Mouse (Mus musculus): Measurements from ENCODE around the gene Rsl24d1. TPM values are rescaled to one million over a fixed set of nuclear protein-coding genes. Genes with fewer than 3 reads are reported as not detected.

Rsl24d1 gene
- total and polyA plus RNA-seq, 3 experiments: 195 to 234 TPM; not detected in 1

DNA sequence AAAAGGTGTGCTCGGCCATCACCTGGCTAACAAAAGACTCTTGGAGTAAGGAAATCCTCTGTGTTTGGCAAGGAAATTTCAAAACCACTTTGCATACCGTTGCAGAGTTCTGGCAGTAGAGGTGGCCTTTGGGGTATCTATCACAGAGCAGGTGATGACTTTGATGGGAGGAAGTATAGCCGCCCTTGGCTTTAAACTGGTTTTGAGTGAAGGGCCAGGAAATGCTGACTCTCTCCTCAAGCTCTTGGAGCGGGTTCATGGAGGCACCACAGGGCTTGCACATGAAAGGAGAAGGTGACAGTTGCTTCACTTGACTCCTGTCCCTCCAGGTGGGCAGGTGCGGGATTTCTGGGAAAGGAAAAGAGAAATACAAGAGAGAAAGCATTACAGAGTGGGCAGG, 25.6 kb upstream of the Rsl24d1 start:
- no peak overlapping the region for H3K27ac ChIP-seq (ENCODE audit: control insufficient read depth, low read depth, low read length)

DNA sequence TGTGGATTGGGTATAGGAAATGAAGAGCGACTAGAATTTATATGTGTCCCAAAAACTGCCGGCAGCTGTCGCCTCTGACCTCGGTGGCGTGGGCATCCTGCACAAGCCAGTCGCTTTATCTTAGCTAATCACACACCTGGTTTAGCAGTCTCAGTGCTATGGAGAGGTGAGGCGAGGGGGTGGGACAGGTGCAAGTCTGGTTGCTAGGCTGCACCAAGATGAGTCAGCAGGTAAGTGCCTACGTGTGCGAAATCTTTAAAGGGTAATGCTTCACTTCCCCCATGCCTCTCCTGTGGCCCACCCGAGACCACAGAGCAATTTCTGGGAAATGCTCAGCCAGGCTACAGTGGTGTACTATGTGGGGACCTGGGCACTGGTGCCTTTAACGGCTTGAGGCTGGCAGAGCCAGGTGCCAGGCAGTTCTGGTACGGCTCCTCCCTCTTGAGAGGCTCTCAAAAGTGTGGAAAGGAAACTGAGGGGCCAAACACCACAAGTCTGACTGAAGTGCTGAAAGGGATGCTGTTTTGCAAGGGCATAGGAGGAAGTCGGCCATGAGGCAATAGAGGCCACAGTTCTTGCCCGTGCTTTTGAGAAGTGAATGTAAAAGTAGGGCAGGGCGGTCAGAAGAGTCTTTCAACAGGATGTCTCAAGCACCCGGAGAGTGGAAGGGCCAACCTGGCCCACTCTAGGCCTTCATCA, 23.9 kb upstream of the Rsl24d1 start:
- DNase-seq (ENCODE audit: low read depth, low spot score): no peak
- Histone ChIP-seq H3K36me3 (ENCODE audit: control insufficient read depth in 1 of 2, insufficient read depth in 2 of 2, low read length in 2 of 2) (peaks cover 0 to 13% of the 10 kb centered on the region in 2 experiments; a peak in 2 of 4 replicates), H3K4me3 (ENCODE audit: control insufficient read depth in 1 of 2, insufficient read depth in 1 of 2, low read depth in 2 of 2, low read length in 2 of 2) (no peak overlapping the region)

More for the DNA sequence above, 25.6 kb upstream of the Rsl24d1 start:
- Histone ChIP-seq H3K36me3 (ENCODE audit: control insufficient read depth in 1 of 2, insufficient read depth in 2 of 2, low read length in 2 of 2) (peaks cover 0 to 13% of the 10 kb centered on the region in 2 experiments; a peak in 2 of 4 replicates), H3K9ac (ENCODE audit: control insufficient read depth, low read depth, low read length, poor library complexity, severe bottlenecking) (no peak overlapping the region), H3K79me2 (ENCODE audit: control insufficient read depth, insufficient read depth, low read length, poor library complexity) (no peaks in the 10 kb centered on the region), H3K4me3 (ENCODE audit: control insufficient read depth in 1 of 2, insufficient read depth in 1 of 2, low read depth in 2 of 2, low read length in 2 of 2) (no peak overlapping the region), H3K4me1 (ENCODE audit: control insufficient read depth in 1 of 2, insufficient read depth in 2 of 2, low read length in 2 of 2) (peaks cover 11 to 17% of the 10 kb centered on the region in 2 experiments), H3K9me3 (replicated peaks; ENCODE audit: insufficient read depth, low read length) (no peaks in the 10 kb centered on the region), H3K27me3 (ENCODE audit: control insufficient read depth in 1 of 2, insufficient read depth in 2 of 2, low read length in 2 of 2) (no peaks in the 10 kb centered on the region)
- no peak for DNase-seq (ENCODE audit: low read depth, low spot score)
- TF ChIP-seq MYB (IDR thresholded peaks at IDR 0.05; ENCODE audit: low read depth, low read length): no peak
- TF ChIP-seq ZC3H11A (IDR thresholded peaks at IDR 0.05; ENCODE audit: low read depth, low read length): no peak
- no peak for TF ChIP-seq HCFC1 (IDR thresholded peaks at IDR 0.05; ENCODE audit: low read depth, low read length)
- no peak for TF ChIP-seq BHLHE40 (IDR thresholded peaks at IDR 0.05; ENCODE audit: borderline replicate concordance, low read depth, low read length)
- TF ChIP-seq TBP (IDR thresholded peaks at IDR 0.05; ENCODE audit: low read depth, low read length): no peak
- TF ChIP-seq ZMIZ1 (IDR thresholded peaks at IDR 0.05; ENCODE audit: low read depth, low read length): no peak
- TF ChIP-seq POLR2AphosphoS5 (IDR thresholded peaks at IDR 0.05; ENCODE audit: borderline replicate concordance, low read depth, low read length): no peak
- no peak for TF ChIP-seq SIN3A (IDR thresholded peaks at IDR 0.05; ENCODE audit: low read length)
- no peak for TF ChIP-seq GATA1 (IDR thresholded peaks at IDR 0.05; ENCODE audit: low read depth, low read length)
- TF ChIP-seq CTCF (IDR thresholded peaks at IDR 0.05 in 2 of 3, conservative IDR thresholded peaks at IDR 0.05 in 1 of 3; ENCODE audit: control insufficient read depth in 1 of 3, insufficient read depth in 1 of 3, low read depth in 2 of 3, low read length in 3 of 3, poor library complexity in 1 of 3, severe bottlenecking in 1 of 3): no peak
- no peak for TF ChIP-seq E2F4 (IDR thresholded peaks at IDR 0.05; ENCODE audit: borderline replicate concordance, low read depth, low read length)
- TF ChIP-seq NELFE (IDR thresholded peaks at IDR 0.05; ENCODE audit: low read depth, low read length): no peak
- no peak for TF ChIP-seq SMC3 (IDR thresholded peaks at IDR 0.05; ENCODE audit: low read depth, low read length)
- no peak for TF ChIP-seq ZKSCAN1 (IDR thresholded peaks at IDR 0.05; ENCODE audit: low read depth, low read length)

More for the DNA sequence above, 23.9 kb upstream of the Rsl24d1 start:
- Histone ChIP-seq H3K79me2 (ENCODE audit: control insufficient read depth, insufficient read depth, low read length, poor library complexity) (no peaks in the 10 kb centered on the region), H3K9ac (ENCODE audit: control insufficient read depth, low read depth, low read length, poor library complexity, severe bottlenecking) (no peak overlapping the region), H3K27ac (ENCODE audit: control insufficient read depth, low read depth, low read length) (no peak overlapping the region), H3K27me3 (ENCODE audit: control insufficient read depth in 1 of 2, insufficient read depth in 2 of 2, low read length in 2 of 2) (no peaks in the 10 kb centered on the region), H3K9me3 (replicated peaks; ENCODE audit: insufficient read depth, low read length) (no peaks in the 10 kb centered on the region), H3K4me1 (ENCODE audit: control insufficient read depth in 1 of 2, insufficient read depth in 2 of 2, low read length in 2 of 2) (peaks cover 11 to 17% of the 10 kb centered on the region in 2 experiments)
- TF ChIP-seq MAZ (IDR thresholded peaks at IDR 0.05; ENCODE audit: low read depth, low read length) (no peak), CTCF (IDR thresholded peaks at IDR 0.05 in 2 of 3, conservative IDR thresholded peaks at IDR 0.05 in 1 of 3; ENCODE audit: control insufficient read depth in 1 of 3, insufficient read depth in 1 of 3, low read depth in 2 of 3, low read length in 3 of 3, poor library complexity in 1 of 3, severe bottlenecking in 1 of 3) (no peak), MXI1 (IDR thresholded peaks at IDR 0.05; ENCODE audit: low read depth, low read length) (no peak), MYB (IDR thresholded peaks at IDR 0.05; ENCODE audit: low read depth, low read length) (no peak), ELF1 (IDR thresholded peaks at IDR 0.05; ENCODE audit: low read depth, low read length) (no peak), MAFK (IDR thresholded peaks at IDR 0.05; ENCODE audit: borderline replicate concordance, low read depth, low read length) (no peak), RCOR1 (IDR thresholded peaks at IDR 0.05; ENCODE audit: low read depth, low read length) (no peak), HCFC1 (IDR thresholded peaks at IDR 0.05; ENCODE audit: low read depth, low read length) (no peak)

All from MEL (cell line).